Mouse (Mus musculus) heart, postnatal 0 days (tissue): ENCODE results near the gene Acot8. TPM values are rescaled to one million over a fixed set of nuclear protein-coding genes. Genes with fewer than 3 reads are reported as not detected.
"Not testable (repeated sequence)": the region's sequence is repeated elsewhere in the genome, so short reads cannot be mapped to it uniquely, and the experiment has no call there.

Experiments used
- ATAC-seq: fragments of 200-750 bp; cut with Nextera tagmentation; 2 replicates; pipeline ENCODE4 v1.8.0; 2017; ENCODE audit warnings: low read depth, moderate number of reproducible peaks, moderate library complexity; ENCODE audit not compliant: insufficient read depth
- DNase-seq: peaks from one replicate; pipeline ENCODE4 v3.0.0-alpha.2; 2016; ENCODE audit warnings: low spot score
- H3K27ac ChIP-seq: fragments of 300-500 bp; sonication (generic); 2 replicates; pipeline ENCODE4 v1.5.1; 2014; ENCODE audit warnings: low read depth, mild to moderate bottlenecking
- H3K27me3 ChIP-seq: fragments of 300-500 bp; sonication (generic); 2 replicates; pipeline ENCODE4 v1.6.1; 2014; ENCODE audit warnings: low read length, mixed read lengths; ENCODE audit not compliant: control insufficient read depth, insufficient read depth
- H3K36me3 ChIP-seq: fragments of 300-500 bp; sonication (generic); replicated peaks from 2 replicates; pipeline ENCODE4 v1.6.1; 2014; ENCODE audit warnings: low read length, mixed read lengths; ENCODE audit not compliant: control insufficient read depth, insufficient read depth
- H3K4me1 ChIP-seq: fragments of 300-500 bp; sonication (generic); 2 replicates; pipeline ENCODE4 v1.6.1; 2014; ENCODE audit warnings: antibody characterized with exemption; ENCODE audit not compliant: control insufficient read depth, insufficient read depth
- H3K4me2 ChIP-seq: fragments of 300-500 bp; sonication (generic); 2 replicates; pipeline ENCODE4 v1.6.1; 2014; ENCODE audit warnings: low read depth, mild to moderate bottlenecking, low read length, moderate library complexity
- H3K4me3 ChIP-seq: fragments of 300-500 bp; sonication (generic); 2 replicates; pipeline ENCODE4 v1.5.1; 2014; ENCODE audit warnings: low read depth, low read length
- H3K9ac ChIP-seq: fragments of 300-500 bp; sonication (generic); replicated peaks from 2 replicates; pipeline ENCODE4 v1.6.1; 2014; ENCODE audit warnings: low read depth, low read length, mixed read lengths
- H3K9me3 ChIP-seq: fragments of 300-500 bp; sonication (generic); replicated peaks from 2 replicates; pipeline ENCODE4 v1.6.1; 2016; ENCODE audit warnings: low read length; ENCODE audit not compliant: control insufficient read depth
- CTCF ChIP-seq: IDR thresholded peaks from 2 replicates; pipeline ENCODE4 v1.5.1; 2016; ENCODE audit warnings: antibody characterized with exemption, control low read depth, low read depth
- EP300 ChIP-seq: IDR thresholded peaks from 2 replicates; pipeline ENCODE4 v1.6.1; 2016; ENCODE audit warnings: antibody characterized with exemption, low read depth
- WGBS: fragments of 180-500 bp; shearing (Covaris S2); extraction: QIAGEN DNeasy Blood & Tissue Kit; methylation state at CpG from one replicate; pipeline ENCODE4 v1.1.7; 2014; 5-methylcytosine and 5-hydroxymethylcytosine counted together
- polyA plus RNA-seq: library from polyadenylated mRNA; unstranded; fragments of >200 nt; fragmentation: Nextera tagmentation; extraction: Ambion mirVana; gene quantifications from 2 replicates; pipeline ENCODE4 v1.2.1, GENCODE M21; 2015
- total RNA-seq: library from RNA; depleted of rRNA; stranded (reverse); fragments of >200 nt; gene quantifications from 2 replicates; pipeline ENCODE4 v1.2.3, GENCODE M21; 2014; ENCODE audit warnings: low replicate concordance

Acot8 gene
- total and polyA plus RNA-seq, 2 experiments from 2014 or later, result 11.4 to 28.9 TPM

DNA sequence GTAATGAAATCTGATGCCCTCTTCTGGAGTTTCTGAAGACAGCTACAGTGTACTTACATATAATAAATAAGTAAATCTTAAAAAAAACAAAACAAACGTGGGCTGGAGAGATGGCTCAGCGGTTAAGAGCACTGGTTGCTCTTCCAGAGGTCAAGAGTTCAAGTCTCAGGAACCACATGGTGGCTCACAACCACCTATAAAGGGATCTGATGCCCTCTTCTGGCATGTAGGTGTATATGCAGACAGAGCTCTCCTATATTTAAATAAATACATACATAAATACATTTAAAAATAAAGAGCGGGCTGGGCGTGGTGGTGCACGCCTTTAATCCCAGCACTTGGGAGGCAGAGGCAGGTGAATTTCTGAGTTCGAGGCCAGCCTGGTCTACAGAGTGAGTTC is 6.1 kb downstream of the Acot8 start:
- not testable (repeated sequence) for DNase-seq, H3K4me3 ChIP-seq, H3K27ac ChIP-seq, H3K4me2 ChIP-seq, ATAC-seq, H3K27me3 ChIP-seq, H3K9me3 ChIP-seq, H3K9ac ChIP-seq, H3K4me1 ChIP-seq
- 69% methylated on average over 6 of the region's 6 CpGs for WGBS
- peaks cover 41% of the 10 kb centered on the region for H3K36me3 ChIP-seq
- TF ChIP-seq CTCF, result peak; percentile 34

- H3K9ac ChIP-seq, result no peak overlapping the region
- DNase-seq, result no peak
- H3K4me1 ChIP-seq, result peaks cover 3% of the 10 kb centered on the region; the same call in 1 of the 2 replicates
- WGBS, result 75% methylated on average over 4 of the region's 4 CpGs
- H3K27me3 ChIP-seq, result no peaks in the 10 kb centered on the region
- H3K36me3 ChIP-seq, result peaks cover 63% of the 10 kb centered on the region
- no peak overlapping the region for H3K27ac ChIP-seq
- no peak overlapping the region for H3K4me2 ChIP-seq
- H3K9me3 ChIP-seq, result no peaks in the 10 kb centered on the region
- no peak overlapping the region for H3K4me3 ChIP-seq
- no peak for ATAC-seq
- TF ChIP-seq CTCF (no peak), EP300 (no peak)
Observed at GRCm38 (mm10) chr2:164795868-164796267, 8.8 kb downstream of the Acot8 start.

- Histone ChIP-seq H3K9ac (no peak overlapping the region), H3K4me2 (no peak overlapping the region), H3K27ac (peak overlapping the region; percentile 81), H3K4me3 (no peak overlapping the region), H3K27me3 (no peaks in the 10 kb centered on the region), H3K9me3 (no peaks in the 10 kb centered on the region), H3K4me1 (peaks cover 3% of the 10 kb centered on the region; the same call in 1 of the 2 replicates), H3K36me3 (peaks cover 64% of the 10 kb centered on the region)
- TF ChIP-seq CTCF (peak; percentile 86), EP300 (0 out of 2 replicates have a peak, but pooled peaks have one; percentile 48)
- ATAC-seq (peak; percentile 76), DNase-seq (peak; percentile 85)
- 14% methylated on average over 5 of the region's 5 CpGs for WGBS
Observed at GRCm38 (mm10) chr2:164794293-164794692, 10.4 kb downstream of the Acot8 start.

- Histone ChIP-seq H3K4me3 (no peak overlapping the region), H3K27me3 (no peaks in the 10 kb centered on the region), H3K36me3 (peaks cover 63% of the 10 kb centered on the region), H3K9ac (no peak overlapping the region), H3K4me2 (no peak overlapping the region), H3K4me1 (peaks cover 3% of the 10 kb centered on the region; the same call in 1 of the 2 replicates), H3K9me3 (no peaks in the 10 kb centered on the region), H3K27ac (peak overlapping the region; percentile 81)
- TF ChIP-seq EP300 (no peak), CTCF (peak; percentile 9; the same call in 1 of the 2 replicates)
- DNase-seq (no peak), ATAC-seq (peak; percentile 12; the same call in 1 of the 2 replicates)
- 68% methylated on average over 2 of the region's 2 CpGs for WGBS
Observed at GRCm38 (mm10) chr2:164793772-164794171, 10.9 kb downstream of the Acot8 start.

DNA sequence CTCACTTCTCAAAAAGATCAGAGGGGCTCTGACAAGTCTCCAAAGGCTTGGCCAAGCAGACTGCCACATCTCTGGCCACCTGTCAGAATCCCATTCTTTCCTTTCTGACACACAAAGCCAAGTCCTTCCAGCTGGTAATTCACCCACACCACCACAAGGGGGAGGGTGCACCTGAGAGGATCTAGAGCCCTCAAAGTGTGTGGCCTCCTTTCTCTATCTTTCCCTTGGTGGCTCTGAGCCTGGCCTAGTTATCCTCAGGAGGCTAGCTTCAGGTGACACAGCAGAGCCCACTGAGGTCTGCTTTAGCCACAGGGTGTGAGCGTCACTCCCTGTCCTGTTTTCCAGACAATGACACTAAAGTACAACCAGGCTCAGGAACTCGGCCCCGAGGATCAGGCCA is 11.4 kb downstream of the Acot8 start:
- TF ChIP-seq EP300 (no peak), CTCF (peak; percentile 73)
- Histone ChIP-seq H3K4me3 (no peak overlapping the region), H3K36me3 (peaks cover 67% of the 10 kb centered on the region), H3K27me3 (no peaks in the 10 kb centered on the region), H3K9me3 (no peaks in the 10 kb centered on the region), H3K4me2 (no peak overlapping the region), H3K9ac (no peak overlapping the region), H3K27ac (peak overlapping the region; percentile 81), H3K4me1 (peaks cover 6% of the 10 kb centered on the region; the same call in 1 of the 2 replicates)
- DNase-seq (peak; percentile 46), ATAC-seq (peak; percentile 54; the same call in 1 of the 2 replicates)
- WGBS, result 34% methylated on average over 3 of the region's 3 CpGs
